Comparison of ENCODE assay signal across 23 mouse cellular contexts in the genomic region with DNA sequence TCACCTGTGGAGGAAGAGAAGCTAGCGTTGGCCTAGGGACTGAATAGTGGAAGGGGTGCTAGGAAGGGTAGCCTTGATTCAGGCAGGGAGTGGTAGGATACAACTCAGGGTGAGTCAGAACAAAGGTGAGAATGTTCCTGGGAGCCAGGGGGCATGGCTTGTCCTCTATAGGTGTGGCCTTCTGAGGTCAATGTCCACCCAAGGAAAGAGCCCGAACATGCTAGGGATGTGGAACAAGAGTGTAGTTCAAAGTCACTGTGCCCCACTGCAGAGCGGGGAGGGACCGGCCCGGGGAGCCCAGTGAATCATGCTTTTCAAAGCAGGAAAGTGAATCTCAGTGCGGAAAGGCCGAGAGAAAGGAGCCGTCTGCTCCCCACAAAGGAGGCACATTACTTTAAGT.
DNase-seq lines count a peak whose midpoint lies in the region; ATAC-seq and TF ChIP-seq lines count a peak whose summit lies in the region.
"Had no signal": no experiment of that assay in that cellular context is flagged by ENCODE, and none has a peak within 500 bp of the region (broad histone marks: within the 10 kb centered on the region; RNA-seq: fewer than 3 reads in every experiment).

No protein-coding gene starts in this region.

- no peak for ATAC-seq in kidney, embryonic 14.5 days (ENCODE audit: low FRiP score, low TSS enrichment)
- peak; percentile 90 for ATAC-seq in intestine, postnatal 0 days
- ATAC-seq in erythroid progenitor cell, adult 5-6 weeks (replicated peaks; ENCODE audit: low FRiP score, poor library complexity, severe bottlenecking) = no peak
- ATAC-seq: activated CD4-positive, CD25-positive, alpha-beta regulatory T cell, adult 4 months; forebrain, embryonic 14.5 days; forebrain, postnatal 0 days had no signal

- H3K4me1 ChIP-seq in kidney, embryonic 14.5 days (ENCODE audit: control insufficient read depth, insufficient read depth, low read length) = no peaks in the 10 kb centered on the region
- no peaks in the 10 kb centered on the region for H3K4me1 ChIP-seq in intestine, postnatal 0 days (replicated peaks; ENCODE audit: control insufficient read depth, insufficient read depth, low read length)
- H3K4me1 ChIP-seq: heart, embryonic 12.5 days; heart, embryonic 15.5 days had no signal

- no peaks in the 10 kb centered on the region for H3K36me3 ChIP-seq in kidney, embryonic 14.5 days (ENCODE audit: control insufficient read depth, insufficient read depth, low read length)
- no peaks in the 10 kb centered on the region for H3K36me3 ChIP-seq in intestine, postnatal 0 days (ENCODE audit: control insufficient read depth, insufficient read depth)
- H3K36me3 ChIP-seq: heart, embryonic 12.5 days; heart, embryonic 15.5 days had no signal

- peak; percentile 42 for DNase-seq in kidney, adult 11 months
- peak; percentile 36 for DNase-seq in kidney, adult 9 months
- no peak for DNase-seq in kidney, postnatal 4 days
- DNase-seq in cerebellum, postnatal 4 days (ENCODE audit: low spot score in 2 of 2) = no peak
- DNase-seq: adrenal gland, adult 8-10 months; adrenal gland, postnatal 25 days; cerebellum, adult 11-12 months; cerebellum, adult 8-10 months; cerebellum, postnatal 10 days; cerebellum, postnatal 36 days; forebrain, postnatal 0 days; gastrocnemius, postnatal 25 days; heart, adult 18-20 months; heart, postnatal 10 days; heart, postnatal 4 days had no signal

- TF ChIP-seq CTCF in intestine, postnatal 0 days (IDR thresholded peaks at IDR 0.05; ENCODE audit: low read depth) = no peak

- H3K4me2 ChIP-seq in kidney, embryonic 14.5 days (replicated peaks; ENCODE audit: low read depth, low read length) = no peak overlapping the region
- H3K4me2 ChIP-seq in intestine, postnatal 0 days (replicated peaks; ENCODE audit: low read depth) = no peak overlapping the region
- H3K4me2 ChIP-seq: heart, embryonic 12.5 days; heart, embryonic 15.5 days; hindbrain, embryonic 14.5 days had no signal

- H3K9me3 ChIP-seq in kidney, embryonic 14.5 days (ENCODE audit: control insufficient read depth, low read length) = no peaks in the 10 kb centered on the region
- no peaks in the 10 kb centered on the region for H3K9me3 ChIP-seq in intestine, postnatal 0 days (ENCODE audit: control insufficient read depth)
- H3K9me3 ChIP-seq: heart, embryonic 12.5 days; heart, embryonic 15.5 days had no signal

- H3K27ac ChIP-seq in kidney, embryonic 14.5 days (ENCODE audit: low read depth, low read length) = no peak overlapping the region
- no peak overlapping the region for H3K27ac ChIP-seq in intestine, postnatal 0 days (ENCODE audit: low read depth, low read length)
- H3K27ac ChIP-seq: heart, embryonic 15.5 days; hindbrain, embryonic 14.5 days had no signal

- no peaks in the 10 kb centered on the region for H3K27me3 ChIP-seq in kidney, embryonic 14.5 days (ENCODE audit: control insufficient read depth, insufficient read depth, low read length)
- H3K27me3 ChIP-seq in intestine, postnatal 0 days (replicated peaks; ENCODE audit: control insufficient read depth, insufficient read depth, low read length) = no peaks in the 10 kb centered on the region

- 90% methylated on average over 8 of the region's 8 CpGs for WGBS in kidney, embryonic 14.5 days
- 52% methylated on average over 8 of the region's 8 CpGs for WGBS in intestine, postnatal 0 days

- H3K9ac ChIP-seq in kidney, embryonic 14.5 days (ENCODE audit: low read depth, low read length) = no peak overlapping the region
- H3K9ac ChIP-seq in intestine, postnatal 0 days (ENCODE audit: low read depth, low read length) = no peak overlapping the region
- H3K9ac ChIP-seq: forebrain, postnatal 0 days; heart, embryonic 12.5 days; heart, embryonic 15.5 days; hindbrain, embryonic 14.5 days had no signal

- no peak overlapping the region for H3K4me3 ChIP-seq in kidney, embryonic 14.5 days (ENCODE audit: low read length)
- H3K4me3 ChIP-seq in intestine, postnatal 0 days (ENCODE audit: low read depth, low read length) = no peak overlapping the region
- H3K4me3 ChIP-seq: heart, embryonic 12.5 days; heart, embryonic 15.5 days had no signal

Comparison
In these comparisons a context has a peak if more than half of its experiments do, and no peak if none do; other contexts are left out.
1. DNase-seq: peak in kidney, adult 11 months (single experiment) and kidney, adult 9 months (single experiment); none in kidney, postnatal 4 days (0 of 2) and cerebellum, postnatal 4 days (0 of 2).